Mouse (Mus musculus) brain, embryonic 14.5 days (tissue): ENCODE measurements at regions not wholly inside any gene's neighbourhood (a gene's known extent, or its start where the extent isn't known, plus 50 kb on each side); places are given as distances from the start of the nearest gene placed in this dataset.

Experiments
- CTCF ChIP-seq: fragments of 200-500 bp; IDR thresholded peaks from 2 replicates; pipeline ENCODE4 v1.5.1; 2012; ENCODE audit warnings: inconsistent platforms, mild to moderate bottlenecking, moderate library complexity, borderline replicate concordance; ENCODE audit not compliant: insufficient read depth, insufficient read length; ENCODE audit errors: extremely low read depth
- POLR2A ChIP-seq: fragments of 200-500 bp; IDR thresholded peaks from 2 replicates; pipeline ENCODE4 v1.6.1; 2012; ENCODE audit warnings: mild to moderate bottlenecking, inconsistent platforms, borderline replicate concordance; ENCODE audit not compliant: poor library complexity, insufficient read depth, insufficient read length, severe bottlenecking; ENCODE audit errors: extremely low read depth

GRCm38 (mm10) chr19:49423059-49423900, 1217.5 kb downstream of the Sorcs3 start:
- no peak for TF ChIP-seq CTCF
- no peak for TF ChIP-seq POLR2A
